Mouse (Mus musculus) splenic B cell, adult 2 months (primary cell): ENCODE data around the gene Anapc16.

Source experiments
- DNase-seq: peaks from one replicate; pipeline ENCODE4 v3.0.0-alpha.2; 2011; ENCODE audit warnings: low read depth, low spot score
- H3K27me3 ChIP-seq: 2 replicates; pipeline ENCODE4 v1.6.1; 2012; ENCODE audit warnings: mild to moderate bottlenecking, low read length, moderate library complexity, mixed read lengths; ENCODE audit not compliant: control insufficient read depth, poor library complexity, insufficient read depth, severe bottlenecking
- H3K36me3 ChIP-seq: 2 replicates; pipeline ENCODE4 v1.6.1; 2012; ENCODE audit warnings: mild to moderate bottlenecking, low read length, moderate library complexity, mixed read lengths; ENCODE audit not compliant: control insufficient read depth, poor library complexity, insufficient read depth, severe bottlenecking

Anapc16 gene

GRCm38 (mm10) chr10:59988036-59988435 lies 14.9 kb downstream of the Anapc16 start:
- Histone ChIP-seq H3K36me3 (peaks cover 9% of the 10 kb centered on the region; the same call in 1 of the 2 replicates), H3K27me3 (no peaks in the 10 kb centered on the region)
- DNase-seq = no peak

- peaks cover 2% of the 10 kb centered on the region; the same call in 1 of the 2 replicates for H3K36me3 ChIP-seq
- DNase-seq = no peak
- no peaks in the 10 kb centered on the region for H3K27me3 ChIP-seq
Measured at GRCm38 (mm10) chr10:59982379-59982873, 20.5 kb downstream of the Anapc16 start.

GRCm38 (mm10) chr10:59981792-59982191 lies 21.1 kb downstream of the Anapc16 start:
- Histone ChIP-seq H3K36me3 (peaks cover 2% of the 10 kb centered on the region; the same call in 1 of the 2 replicates), H3K27me3 (no peaks in the 10 kb centered on the region)
- no peak for DNase-seq

GRCm38 (mm10) chr10:59981336-59981735 lies 21.6 kb downstream of the Anapc16 start:
- H3K27me3 ChIP-seq = no peaks in the 10 kb centered on the region
- DNase-seq = no peak

GRCm38 (mm10) chr10:59980815-59981244 lies 22.1 kb downstream of the Anapc16 start:
- DNase-seq = peak; percentile 84
- H3K27me3 ChIP-seq = no peaks in the 10 kb centered on the region
- no peaks in the 10 kb centered on the region for H3K36me3 ChIP-seq

More at GRCm38 (mm10) chr10:59981336-59981735, 21.6 kb downstream of the Anapc16 start:
- no peaks in the 10 kb centered on the region for H3K36me3 ChIP-seq

GRCm38 (mm10) chr10:59978873-59979743 lies 23.8 kb downstream of the Anapc16 start:
- DNase-seq = no peak
- Histone ChIP-seq H3K27me3 (no peaks in the 10 kb centered on the region), H3K36me3 (no peaks in the 10 kb centered on the region)

GRCm38 (mm10) chr10:59978401-59978800 lies 24.5 kb downstream of the Anapc16 start:
- Histone ChIP-seq H3K27me3 (no peaks in the 10 kb centered on the region), H3K36me3 (no peaks in the 10 kb centered on the region)
- no peak for DNase-seq

GRCm38 (mm10) chr10:59977715-59978343 lies 25.1 kb downstream of the Anapc16 start:
- no peak for DNase-seq
- Histone ChIP-seq H3K36me3 (no peaks in the 10 kb centered on the region), H3K27me3 (no peaks in the 10 kb centered on the region)

GRCm38 (mm10) chr10:59977141-59977540 lies 25.8 kb downstream of the Anapc16 start:
- no peak for DNase-seq
- Histone ChIP-seq H3K36me3 (no peaks in the 10 kb centered on the region), H3K27me3 (no peaks in the 10 kb centered on the region)

GRCm38 (mm10) chr10:59974786-59975185 lies 28.1 kb downstream of the Anapc16 start:
- no peaks in the 10 kb centered on the region for H3K36me3 ChIP-seq
- peak; percentile 55 for DNase-seq
- no peaks in the 10 kb centered on the region for H3K27me3 ChIP-seq

GRCm38 (mm10) chr10:59974191-59974664 lies 28.7 kb downstream of the Anapc16 start:
- Histone ChIP-seq H3K27me3 (no peaks in the 10 kb centered on the region), H3K36me3 (no peaks in the 10 kb centered on the region)
- DNase-seq = peak; percentile 75

GRCm38 (mm10) chr10:59973400-59973799 lies 29.5 kb downstream of the Anapc16 start:
- no peak for DNase-seq
- H3K27me3 ChIP-seq = no peaks in the 10 kb centered on the region

GRCm38 (mm10) chr10:59972999-59973398 lies 29.9 kb downstream of the Anapc16 start:
- no peak for DNase-seq
- H3K27me3 ChIP-seq = no peaks in the 10 kb centered on the region
- H3K36me3 ChIP-seq = no peaks in the 10 kb centered on the region; the same call in 1 of the 2 replicates

More at GRCm38 (mm10) chr10:59973400-59973799, 29.5 kb downstream of the Anapc16 start:
- no peaks in the 10 kb centered on the region; the same call in 1 of the 2 replicates for H3K36me3 ChIP-seq

GRCm38 (mm10) chr10:59972534-59972933 lies 30.4 kb downstream of the Anapc16 start:
- Histone ChIP-seq H3K36me3 (no peaks in the 10 kb centered on the region; the same call in 1 of the 2 replicates), H3K27me3 (no peaks in the 10 kb centered on the region)
- no peak for DNase-seq

- DNase-seq = no peak
- no peaks in the 10 kb centered on the region for H3K27me3 ChIP-seq
- no peaks in the 10 kb centered on the region; the same call in 1 of the 2 replicates for H3K36me3 ChIP-seq
Measured at GRCm38 (mm10) chr10:59971813-59972212, 31.1 kb downstream of the Anapc16 start.
